Mouse (Mus musculus): Measurements from ENCODE around the gene Pcnt. TPM values are rescaled to one million over a fixed set of nuclear protein-coding genes. Genes with fewer than 3 reads are reported as not detected.

Gene Pcnt
- total RNA-seq, 2 experiments from 2014 or later, result 17.1 to 20.8 TPM

DNA sequence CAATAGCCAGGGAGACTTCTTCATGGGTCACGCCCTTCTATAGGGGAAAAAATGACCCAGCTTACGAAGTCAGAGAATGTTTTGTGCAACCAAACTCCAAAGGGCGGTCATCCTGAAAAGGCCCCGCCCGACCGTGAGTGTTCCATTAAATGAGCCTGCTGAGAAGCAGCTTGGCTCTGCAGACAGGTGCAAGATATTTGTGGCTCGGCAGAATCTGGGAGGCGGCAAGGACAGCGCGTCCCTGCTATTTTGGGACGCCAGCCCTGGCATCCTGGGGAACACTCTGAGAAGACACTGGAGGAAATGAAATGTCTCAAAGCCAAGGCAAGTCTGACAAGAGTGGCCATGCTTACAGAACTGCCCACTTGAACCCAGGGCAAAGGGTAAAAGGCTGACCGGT is 25.8 kb downstream of the Pcnt start:
- no peak for DNase-seq (ENCODE audit: extremely low spot score in 1 of 2, low spot score in 1 of 2)

DNA sequence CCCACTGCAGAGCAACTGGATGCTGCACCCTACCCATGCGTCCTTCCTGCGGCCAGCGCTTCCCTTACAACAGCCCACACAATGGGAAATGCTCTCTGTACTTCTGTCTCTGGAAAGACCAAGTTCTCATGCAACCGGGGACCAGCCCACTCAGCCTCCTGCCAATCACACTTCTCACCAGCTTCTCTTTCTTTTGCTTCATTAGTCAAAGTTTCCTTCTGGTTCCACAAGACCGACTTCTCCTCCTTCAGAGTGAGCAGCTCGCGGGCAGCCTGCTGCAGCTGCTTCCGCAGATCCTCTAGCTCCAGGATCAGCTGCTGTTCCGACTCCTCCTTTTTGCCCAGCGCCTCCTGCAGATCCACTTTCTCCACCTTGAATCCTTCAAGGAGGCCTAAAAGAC is 34.1 kb downstream of the Pcnt start:
- no peak for DNase-seq (ENCODE audit: extremely low spot score in 1 of 2, low spot score in 1 of 2)

DNA sequence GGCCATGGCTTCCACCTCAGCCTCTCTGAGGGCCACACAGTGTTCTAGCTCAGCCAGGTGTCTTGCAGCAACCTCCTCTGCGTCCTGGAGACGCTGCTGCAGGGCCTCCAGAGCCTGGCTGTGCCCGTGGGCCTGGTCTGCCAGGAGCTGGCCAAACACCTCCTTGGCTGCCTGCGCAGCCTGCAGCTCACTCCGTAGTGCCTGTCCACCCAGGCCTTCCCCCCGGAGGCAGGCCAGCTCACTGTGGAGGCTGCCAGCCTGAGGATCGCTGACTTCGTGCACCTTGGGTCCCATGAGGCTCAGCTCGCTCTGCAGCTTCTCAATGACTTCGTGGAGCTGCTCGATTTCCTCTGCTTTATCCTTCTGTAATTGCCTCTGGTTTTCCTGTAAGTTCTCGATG is 50.0 kb downstream of the Pcnt start:
- DNase-seq (ENCODE audit: extremely low spot score in 1 of 2, low spot score in 1 of 2), result no peak

DNA sequence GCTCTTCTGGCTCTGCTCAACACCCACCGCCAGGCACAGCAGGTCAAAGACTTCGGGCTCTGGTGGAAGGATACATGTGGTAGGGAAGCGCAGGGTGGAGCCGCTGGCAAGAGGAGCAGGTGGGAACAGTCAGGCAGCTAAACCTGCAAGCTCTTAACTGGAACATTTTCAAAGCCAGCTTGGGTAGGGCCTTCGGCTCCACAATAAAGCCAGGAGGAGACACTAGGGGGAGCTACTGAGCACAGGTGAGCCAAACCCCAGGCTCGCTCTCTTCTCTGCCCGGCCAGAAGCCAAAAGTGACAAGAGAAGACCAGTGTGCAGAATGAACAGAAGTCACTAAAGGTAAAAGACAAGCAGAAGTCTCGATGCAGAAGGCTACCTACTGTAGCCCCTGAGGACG is 50.8 kb downstream of the Pcnt start:
- DNase-seq (ENCODE audit: extremely low spot score in 1 of 2, low spot score in 1 of 2), result peak in 1 of 2 experiments; percentile 38

DNA sequence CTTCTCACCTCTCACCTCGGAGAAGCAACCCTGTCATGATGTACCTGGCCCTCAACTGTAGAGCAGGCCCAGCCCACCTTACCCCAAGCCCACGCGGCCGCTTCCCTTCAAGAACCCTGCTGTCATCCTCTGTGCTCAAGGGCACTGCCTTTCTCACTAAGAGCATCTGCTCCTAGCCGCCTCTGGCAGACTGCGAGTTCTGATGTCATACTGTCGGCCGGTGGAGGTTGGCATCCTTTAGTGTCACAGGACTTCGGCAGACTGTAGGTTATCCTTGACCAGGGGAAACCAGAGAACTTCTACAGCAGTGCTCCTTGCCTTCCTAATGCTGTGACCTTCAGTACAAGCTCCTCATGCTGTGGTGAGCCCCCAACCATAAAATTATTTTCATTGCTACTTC is 51.4 kb downstream of the Pcnt start:
- no peak for DNase-seq (ENCODE audit: extremely low spot score in 1 of 2, low spot score in 1 of 2)

DNA sequence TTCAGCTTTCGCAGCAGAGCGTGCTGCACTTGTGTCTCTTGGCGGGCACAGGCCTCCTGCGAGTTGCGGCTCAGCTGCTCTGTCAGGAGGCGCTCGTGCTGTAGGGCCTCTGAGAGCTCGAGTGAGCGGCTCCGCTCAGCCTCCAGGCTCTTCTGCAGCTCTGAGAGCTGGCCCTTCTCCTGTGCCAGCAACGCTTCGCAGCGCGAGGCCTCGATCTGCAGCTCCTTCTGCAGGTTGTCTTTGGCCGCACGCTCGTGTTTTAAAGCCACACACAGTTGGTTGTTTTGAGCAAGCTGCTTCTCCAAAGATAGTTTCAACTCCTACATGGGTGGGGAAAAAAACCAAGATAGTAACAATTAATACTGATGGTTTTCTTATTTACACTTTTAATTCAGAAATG is 67.6 kb downstream of the Pcnt start:
- no peak for DNase-seq (ENCODE audit: extremely low spot score in 1 of 2, low spot score in 1 of 2)

DNA sequence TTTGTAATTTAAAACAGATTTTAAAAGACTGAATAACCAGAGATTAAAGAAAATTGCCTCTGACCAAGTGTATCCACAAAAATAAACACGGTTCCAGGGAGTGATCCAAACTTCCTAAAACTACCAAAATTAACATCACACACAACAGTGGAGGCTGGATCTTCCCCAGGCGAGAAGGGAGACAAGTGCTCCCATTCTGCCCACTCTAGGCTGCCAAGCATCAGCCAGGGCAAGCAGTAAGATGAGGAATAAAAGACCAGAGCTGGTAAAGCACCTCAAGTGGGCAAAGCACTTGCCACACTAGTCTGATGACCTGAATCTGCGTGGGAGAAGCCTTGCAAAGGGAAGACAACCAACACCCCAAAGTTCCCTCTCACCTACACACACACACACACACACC is 70.8 kb downstream of the Pcnt start:
- DNase-seq (ENCODE audit: extremely low spot score in 1 of 2, low spot score in 1 of 2), result no peak

DNA sequence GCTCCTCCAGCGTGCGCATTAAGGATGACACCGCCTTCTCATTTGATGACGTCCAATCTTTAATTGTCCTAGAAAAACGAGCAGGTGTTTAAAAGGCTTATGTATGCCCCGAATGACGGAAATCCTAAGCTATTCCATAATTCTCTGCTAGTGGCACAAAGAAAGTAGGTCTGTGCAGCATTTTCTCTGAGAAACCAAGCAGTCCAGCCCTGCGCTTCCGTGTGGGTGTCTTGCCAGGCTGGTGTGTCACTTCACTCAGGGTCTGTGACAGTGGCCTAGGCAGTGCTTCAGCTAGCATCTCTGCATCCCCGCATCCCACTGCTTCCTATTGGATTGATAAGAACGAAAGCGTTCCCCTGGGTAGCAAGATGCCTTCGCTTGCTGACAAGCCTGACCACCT is 73.8 kb downstream of the Pcnt start:
- no peak for DNase-seq (ENCODE audit: extremely low spot score in 1 of 2, low spot score in 1 of 2)

DNA sequence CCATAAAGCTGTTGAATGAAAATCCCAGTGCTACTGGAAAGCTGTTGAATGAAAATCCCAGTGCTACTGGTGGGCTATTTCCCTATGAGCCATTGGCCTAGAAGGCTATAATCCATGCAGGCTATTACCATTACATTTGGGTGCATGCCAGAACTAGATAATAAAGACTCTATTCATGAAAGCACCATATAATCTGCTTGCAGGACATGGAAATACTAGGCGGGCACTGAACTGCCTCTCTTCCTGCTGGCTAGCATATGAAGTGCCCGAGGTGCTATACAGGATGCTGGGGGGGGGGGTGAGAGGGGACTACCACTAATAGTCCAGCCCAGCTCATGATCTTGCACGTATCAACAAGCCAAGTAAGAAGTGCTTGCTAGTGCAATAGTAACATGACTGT is 79.4 kb downstream of the Pcnt start:
- DNase-seq (ENCODE audit: extremely low spot score in 1 of 2, low spot score in 1 of 2), result no peak

DNA sequence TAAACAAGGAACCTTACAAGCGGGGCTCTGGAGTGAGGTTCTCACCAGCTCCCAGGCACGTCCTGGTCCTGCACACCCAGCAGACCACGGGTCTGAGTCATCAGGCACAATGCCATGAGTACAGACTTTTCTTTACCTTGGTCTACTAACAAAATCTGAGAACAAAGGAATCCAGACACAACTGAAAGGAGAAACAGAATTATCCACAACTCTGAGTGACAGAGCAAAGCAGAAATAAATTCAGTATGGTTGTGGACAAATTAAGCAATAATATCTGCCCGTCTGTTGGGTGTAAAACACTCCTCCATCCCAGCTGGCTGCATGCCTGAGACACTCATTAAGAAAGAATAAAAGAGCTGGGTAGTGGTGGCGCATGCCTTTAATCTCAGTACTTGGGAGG is 84.1 kb downstream of the Pcnt start:
- peak in 1 of 2 experiments; percentile 33 for DNase-seq (ENCODE audit: extremely low spot score in 1 of 2, low spot score in 1 of 2)

DNA sequence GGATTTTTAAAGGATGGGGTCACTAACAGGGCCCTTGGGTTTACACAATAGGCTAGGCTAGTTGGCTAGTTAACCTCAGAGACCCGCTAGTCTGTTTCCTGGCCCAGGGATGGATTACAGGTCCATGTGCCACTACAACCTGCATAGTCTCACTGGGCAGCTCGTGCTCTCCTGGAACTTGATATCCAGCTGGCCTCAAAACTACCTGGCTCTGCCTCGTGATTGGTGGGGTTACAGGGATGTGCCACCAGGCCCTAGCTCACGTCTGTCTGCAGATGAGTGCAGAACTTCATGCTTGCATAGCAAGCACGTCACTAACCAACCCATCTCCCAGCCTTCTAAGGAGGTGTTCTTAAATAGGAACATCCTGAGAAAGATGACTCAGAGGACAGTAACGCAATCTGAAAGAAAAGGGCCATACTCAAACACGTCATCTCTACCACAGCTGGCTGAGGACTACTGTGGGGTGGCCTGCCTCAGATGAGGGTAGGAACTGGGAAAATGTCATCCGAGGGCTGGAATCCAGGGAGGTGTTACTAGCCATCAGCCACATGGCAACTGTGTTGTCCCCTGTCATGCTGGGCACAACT is 85.2 kb downstream of the Pcnt start:
- no peak for DNase-seq (ENCODE audit: extremely low spot score in 1 of 2, low spot score in 1 of 2)

DNA sequence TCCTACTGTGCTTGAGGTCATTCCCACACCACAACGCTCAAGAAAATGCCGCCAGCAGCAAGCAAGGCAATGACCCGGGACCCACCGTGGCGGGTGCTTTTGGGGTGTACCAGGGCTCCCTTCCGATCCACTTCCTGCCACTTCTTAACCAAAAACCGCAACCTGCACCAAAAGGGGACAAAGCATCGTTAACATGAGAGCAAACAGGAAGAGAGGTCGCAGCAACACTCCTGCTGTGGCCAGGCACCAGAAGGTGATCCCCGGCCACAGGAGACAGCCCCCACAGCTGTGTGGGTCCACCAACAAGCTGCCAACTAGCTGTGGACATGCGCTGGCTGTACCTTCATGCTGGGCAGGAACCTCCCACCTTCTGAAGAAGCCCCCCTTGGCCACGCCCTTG is 87.6 kb downstream of the Pcnt start:
- DNase-seq (ENCODE audit: extremely low spot score in 1 of 2, low spot score in 1 of 2), result no peak

DNA sequence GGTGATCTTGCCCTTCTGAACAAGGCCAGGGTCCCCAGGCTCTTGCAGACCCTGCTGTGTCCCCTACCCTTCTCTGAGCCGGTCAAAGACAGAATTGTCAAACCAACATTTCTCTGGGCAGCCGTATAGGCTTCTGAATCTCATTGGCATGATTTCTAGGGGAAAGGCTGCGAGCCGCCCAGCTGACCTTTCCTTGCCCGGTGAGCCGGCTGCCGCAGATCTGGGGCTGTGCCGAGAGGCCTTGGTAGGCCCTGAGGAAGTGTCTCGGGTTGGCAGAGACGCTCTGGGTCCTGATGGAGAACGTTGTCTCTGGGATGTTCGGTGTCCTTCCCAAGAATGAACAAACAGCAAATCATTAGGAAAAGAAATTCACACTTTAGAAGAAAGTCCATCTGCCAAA is 88.6 kb downstream of the Pcnt start:
- DNase-seq (ENCODE audit: extremely low spot score in 1 of 2, low spot score in 1 of 2), result no peak

DNA sequence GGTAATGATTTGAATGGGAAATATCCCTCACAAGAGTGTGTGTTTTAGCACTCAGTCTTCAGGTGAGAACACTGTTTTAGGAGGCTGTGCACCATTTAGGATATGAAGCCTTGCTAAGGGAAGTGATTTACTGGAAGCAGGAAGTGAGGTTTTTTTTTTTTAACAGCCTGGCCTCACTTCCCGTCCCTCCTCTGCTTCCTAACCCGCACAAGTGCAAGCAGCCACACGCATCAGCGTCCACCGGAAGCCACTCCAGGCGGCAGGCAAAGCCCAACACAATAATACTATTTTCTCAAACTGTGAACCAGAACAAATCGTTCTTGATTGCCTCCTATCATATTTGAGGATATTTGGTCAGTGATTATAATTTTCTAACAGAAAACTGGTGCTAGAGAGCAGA is 90.6 kb downstream of the Pcnt start:
- no peak for DNase-seq (ENCODE audit: extremely low spot score in 1 of 2, low spot score in 1 of 2)

DNA sequence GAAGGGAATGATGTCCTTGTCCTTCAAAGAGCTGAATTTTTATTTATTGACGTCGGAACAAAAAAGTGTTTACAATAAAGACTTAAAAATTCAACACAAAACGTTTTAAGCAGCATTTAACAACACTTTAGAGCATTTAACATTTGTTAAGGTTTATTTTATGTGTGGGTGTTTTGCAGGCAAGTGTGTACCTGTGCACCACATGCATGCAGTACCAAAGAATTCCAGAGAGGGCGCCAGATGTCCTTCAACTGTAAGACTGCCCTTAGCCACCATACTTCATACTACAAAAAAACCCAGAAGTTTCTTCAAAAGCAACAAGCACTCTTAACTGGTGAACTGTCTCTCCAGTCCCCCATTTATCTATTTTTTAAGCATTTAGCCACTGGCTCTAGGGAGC is 96.0 kb downstream of the Pcnt start:
- peak in 1 of 2 experiments; percentile 59 for DNase-seq (ENCODE audit: extremely low spot score in 1 of 2, low spot score in 1 of 2)

DNA sequence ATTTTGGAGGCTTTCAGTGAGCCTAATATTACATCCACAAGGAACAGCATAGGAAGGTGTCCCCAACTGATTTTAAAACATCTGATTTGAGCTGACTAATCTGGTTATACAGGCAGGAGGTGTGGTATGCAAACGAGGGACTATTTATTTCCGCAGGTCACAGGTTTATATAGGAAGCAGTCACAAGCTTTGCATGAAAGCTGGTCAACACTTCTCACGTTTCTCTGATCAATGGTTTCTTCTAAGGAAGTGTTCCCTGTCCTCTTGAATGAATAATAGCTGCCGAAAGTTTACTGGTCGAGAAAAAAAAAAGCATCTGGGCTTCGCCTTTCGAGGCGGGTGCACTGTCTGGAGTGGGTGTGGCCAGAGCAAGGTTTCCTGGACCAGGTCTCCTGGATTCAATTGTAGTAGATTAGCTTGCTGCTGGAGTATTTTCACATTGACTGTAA is 96.5 kb downstream of the Pcnt start:
- DNase-seq (ENCODE audit: extremely low spot score in 1 of 2, low spot score in 1 of 2), result no peak

DNA sequence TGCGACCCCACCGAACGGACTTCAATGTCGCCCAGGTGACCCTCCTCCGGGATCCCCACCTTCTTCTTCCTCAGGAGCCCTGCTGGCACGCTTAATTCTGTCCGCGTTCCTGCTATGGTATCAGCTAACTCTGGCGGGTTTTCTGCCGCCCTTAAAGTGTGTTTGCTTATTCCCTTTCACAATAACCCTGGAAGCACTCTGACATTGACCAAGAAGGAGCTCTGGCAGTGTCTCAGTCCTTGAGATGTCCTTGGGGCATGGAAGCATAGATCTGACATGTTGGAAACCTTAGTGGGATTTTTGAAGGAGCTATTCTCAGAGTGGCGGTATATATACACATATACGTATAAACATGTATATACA is 97.1 kb downstream of the Pcnt start:
- no peak for DNase-seq (ENCODE audit: extremely low spot score in 1 of 2, low spot score in 1 of 2)

DNA sequence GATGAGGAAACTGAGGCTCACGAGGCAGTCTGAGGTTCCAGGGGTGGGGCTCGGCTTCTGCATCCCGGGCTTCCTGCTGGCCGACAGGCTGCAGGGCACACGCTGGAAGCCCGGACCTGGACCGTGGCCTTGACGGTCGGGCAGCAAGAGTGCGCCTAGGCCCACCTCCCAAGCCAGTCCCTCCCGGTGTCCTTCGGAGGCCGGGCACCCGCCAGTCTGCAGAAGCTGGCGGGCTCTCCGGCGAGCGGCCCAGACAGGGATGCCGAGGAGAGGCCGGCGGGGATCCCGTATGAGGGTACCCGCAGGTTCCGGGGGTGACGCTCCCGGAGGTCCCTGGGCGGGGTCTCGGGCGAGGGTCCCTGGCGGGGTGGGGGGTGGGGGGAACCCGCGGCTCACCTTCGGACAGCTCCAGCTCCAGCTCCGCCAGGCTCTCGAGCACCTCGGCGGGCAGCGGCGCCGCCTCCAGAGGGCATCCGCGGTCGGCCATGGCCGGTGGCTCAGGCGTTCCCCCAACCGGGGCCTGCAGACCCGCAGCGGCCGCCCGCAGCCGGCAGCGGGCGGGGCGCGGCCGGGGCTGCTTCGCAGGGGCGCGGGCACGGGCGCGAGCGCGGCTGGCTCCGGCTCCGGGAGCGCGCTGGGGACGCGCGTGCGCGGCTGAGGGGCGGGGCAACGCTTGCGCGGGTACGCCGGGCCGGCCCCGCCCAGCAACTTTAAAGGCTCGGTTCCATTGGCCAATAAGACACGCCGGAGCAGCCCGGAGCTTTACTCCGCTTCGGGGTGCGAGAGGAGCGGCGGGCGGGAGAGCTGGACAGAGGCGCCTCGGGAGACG is 97.7 kb downstream of the Pcnt start, which contains the start of gene Dip2a:
Gene Dip2a (minus strand): TSS at position 581 of the 829 bp plus-strand sequence.
- peak; percentile 90 to 91 for DNase-seq (ENCODE audit: extremely low spot score in 1 of 2, low spot score in 1 of 2)

DNA sequence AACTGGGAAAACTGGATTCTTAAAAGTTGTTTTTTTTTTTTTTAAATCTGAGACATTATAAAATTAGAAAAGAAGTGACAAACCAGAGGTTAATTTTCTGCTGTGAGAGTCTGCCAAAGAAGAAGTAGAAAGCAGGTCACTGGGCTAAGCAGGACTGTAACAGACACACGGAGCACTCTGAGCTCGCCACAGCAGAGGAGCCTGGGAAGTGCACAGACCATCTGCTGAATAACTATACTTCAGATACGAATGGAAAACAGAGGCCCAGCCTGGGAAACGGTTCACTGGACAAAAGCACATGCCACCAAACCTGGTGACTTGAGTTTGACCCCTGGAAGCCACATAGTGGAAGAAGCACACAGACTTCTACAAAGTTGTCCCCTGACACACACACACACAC is 108.2 kb downstream of the Pcnt start:
- no peak for DNase-seq (ENCODE audit: extremely low spot score in 1 of 2, low spot score in 1 of 2)

DNA sequence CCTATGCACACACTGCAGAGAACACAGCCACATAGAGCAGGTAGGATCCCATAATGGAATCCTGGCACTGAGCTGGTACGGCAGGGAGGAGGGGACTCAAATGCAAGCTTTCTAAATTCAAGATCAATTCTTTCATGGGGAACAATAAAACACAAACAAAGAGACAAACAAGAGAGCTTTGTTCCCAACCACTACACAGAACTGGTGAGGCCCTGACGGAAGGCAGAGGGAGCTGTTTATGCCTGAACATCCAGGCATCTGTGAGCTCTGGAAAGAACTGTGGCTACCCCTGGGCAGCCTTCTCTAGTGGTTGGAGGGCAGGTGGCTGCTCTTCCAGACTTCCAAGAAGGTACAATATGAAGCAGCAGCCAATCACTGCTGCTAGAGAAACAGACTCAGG is 110.5 kb downstream of the Pcnt start:
- DNase-seq (ENCODE audit: extremely low spot score in 1 of 2, low spot score in 1 of 2), result no peak

DNA sequence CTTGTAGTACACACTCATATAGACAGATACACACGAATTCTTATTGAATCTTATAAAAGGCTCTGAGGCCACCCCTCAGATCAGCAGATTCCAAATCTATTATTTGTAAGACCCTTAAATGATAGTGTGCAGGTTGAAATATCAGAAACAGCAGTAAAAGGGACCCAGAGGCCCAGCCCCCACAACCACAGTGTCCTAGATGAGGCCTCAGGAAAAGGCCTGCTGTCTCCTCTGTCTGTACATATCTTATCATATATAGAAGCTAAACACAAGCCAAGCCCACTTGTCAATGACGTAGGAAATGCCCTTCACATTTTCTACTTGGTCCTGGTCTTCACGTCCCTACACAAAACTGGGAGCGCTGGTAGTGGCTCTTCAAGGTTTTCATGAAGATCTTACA is 113.5 kb downstream of the Pcnt start:
- DNase-seq (ENCODE audit: extremely low spot score in 1 of 2, low spot score in 1 of 2), result no peak

DNA sequence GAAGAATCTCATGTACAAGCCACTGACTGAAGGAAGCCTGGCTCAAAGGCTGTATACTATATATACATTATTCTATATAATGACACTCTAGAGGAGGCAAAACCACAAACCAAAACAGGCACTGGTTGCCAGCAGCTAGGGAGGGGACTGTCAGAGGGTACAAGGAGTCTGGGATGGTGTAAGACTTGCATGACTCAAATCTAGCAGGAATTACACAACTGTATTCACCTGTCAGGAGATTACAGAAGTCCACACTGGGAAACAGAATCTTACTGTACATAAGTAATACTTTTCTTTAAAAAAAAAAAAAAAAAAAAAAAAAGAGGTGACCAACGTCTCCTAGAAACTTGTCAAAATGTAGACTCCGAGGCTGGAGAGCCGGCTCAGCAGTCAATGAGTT is 114.0 kb downstream of the Pcnt start:
- DNase-seq (ENCODE audit: extremely low spot score in 1 of 2, low spot score in 1 of 2), result no peak

All from layer of hippocampus, postnatal 25 days (tissue).